Mouse (Mus musculus) limb, embryonic 13.5 days (tissue): ENCODE results near the gene Hist1h2bg. TPM values are rescaled to one million over a fixed set of nuclear protein-coding genes. Genes with fewer than 3 reads are reported as not detected.
"Not testable (repeated sequence)": the region's sequence is repeated elsewhere in the genome, so short reads cannot be mapped to it uniquely, and the experiment has no call there.

ENCODE experiments used
- ATAC-seq: fragments of 200-750 bp; cut with Nextera tagmentation; 2 replicates; pipeline ENCODE4 v1.8.0; 2017; ENCODE audit warnings: low read depth, moderate number of reproducible peaks, moderate TSS enrichment; ENCODE audit not compliant: low FRiP score
- H3K27ac ChIP-seq: fragments of 300-500 bp; sonication (generic); 2 replicates; pipeline ENCODE4 v1.5.1; 2015; ENCODE audit warnings: inconsistent platforms, mild to moderate bottlenecking, moderate library complexity
- H3K27me3 ChIP-seq: fragments of 300-500 bp; sonication (generic); 2 replicates; pipeline ENCODE4 v1.6.1; 2015; ENCODE audit warnings: mild to moderate bottlenecking, inconsistent platforms
- H3K36me3 ChIP-seq: fragments of 300-500 bp; sonication (generic); 2 replicates; pipeline ENCODE4 v1.6.1; 2015; ENCODE audit warnings: inconsistent platforms, mild to moderate bottlenecking, moderate library complexity
- H3K4me1 ChIP-seq: fragments of 300-500 bp; sonication (generic); 2 replicates; pipeline ENCODE4 v1.6.1; 2015; ENCODE audit warnings: inconsistent platforms
- H3K4me2 ChIP-seq: fragments of 300-500 bp; sonication (generic); replicated peaks from 2 replicates; pipeline ENCODE4 v1.6.1; 2015; ENCODE audit warnings: inconsistent platforms, mild to moderate bottlenecking, moderate library complexity
- H3K4me3 ChIP-seq: fragments of 300-500 bp; sonication (generic); 2 replicates; pipeline ENCODE4 v1.5.1; 2015; ENCODE audit warnings: moderate library complexity, mild to moderate bottlenecking, inconsistent platforms
- H3K9ac ChIP-seq: fragments of 300-500 bp; sonication (generic); 2 replicates; pipeline ENCODE4 v1.6.1; 2015; ENCODE audit warnings: mild to moderate bottlenecking, inconsistent platforms
- H3K9me3 ChIP-seq: fragments of 300-500 bp; sonication (generic); 2 replicates; pipeline ENCODE4 v1.6.1; 2016; ENCODE audit warnings: inconsistent platforms
- WGBS: fragments of 180-500 bp; shearing (Covaris S2); methylation state at CpG from one replicate; pipeline ENCODE4 v1.1.7; 2015; 5-methylcytosine and 5-hydroxymethylcytosine counted together
- polyA plus RNA-seq: library from polyadenylated mRNA; unstranded; fragments of >200 nt; fragmentation: Nextera tagmentation; extraction: Ambion mirVana; gene quantifications from 2 replicates; pipeline ENCODE4 v1.2.1, GENCODE M21; 2015

Hist1h2bg gene
- polyA plus RNA-seq, 1 experiment from 2014 or later = 11.2 TPM

DNA sequence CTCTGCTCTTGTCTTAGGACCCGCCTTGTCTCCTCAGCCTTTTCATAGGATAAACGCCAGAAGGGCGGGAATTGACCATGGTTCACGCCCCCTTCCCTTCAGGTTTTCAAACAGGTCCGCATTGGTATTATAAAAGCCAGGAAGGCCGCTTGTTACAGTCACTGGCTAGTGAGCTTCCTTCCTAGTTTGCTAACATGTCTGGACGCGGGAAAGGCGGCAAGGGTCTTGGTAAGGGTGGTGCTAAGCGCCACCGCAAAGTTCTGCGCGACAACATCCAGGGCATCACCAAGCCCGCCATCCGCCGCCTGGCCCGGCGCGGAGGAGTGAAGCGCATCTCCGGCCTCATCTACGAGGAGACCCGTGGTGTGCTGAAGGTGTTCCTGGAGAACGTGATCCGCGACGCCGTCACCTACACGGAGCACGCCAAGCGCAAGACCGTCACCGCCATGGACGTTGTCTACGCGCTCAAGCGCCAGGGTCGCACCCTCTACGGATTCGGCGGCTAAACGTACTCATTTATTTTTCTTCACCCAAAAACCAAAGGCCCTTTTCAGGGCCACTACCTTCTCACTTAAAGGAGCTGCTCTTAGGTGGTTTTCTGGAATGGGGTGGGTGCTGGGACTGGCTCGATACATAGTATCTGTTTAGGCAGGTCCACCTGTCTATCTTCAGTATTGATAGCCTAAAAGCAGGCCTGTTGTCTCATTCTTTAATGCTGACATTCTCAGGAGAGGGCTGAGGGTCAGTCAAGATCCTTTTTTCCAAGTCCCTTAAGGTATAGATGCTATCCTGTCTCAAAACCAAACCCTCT, 10.4 kb downstream of the Hist1h2bg start, which contains the start of gene Hist1h4d:
TSS of gene Hist1h4d (plus strand) at position 191 of the 811 bp plus-strand sequence.
- ATAC-seq = peak; percentile 90
- H3K9me3 ChIP-seq = no peaks in the 10 kb centered on the region
- peak within 1 kb of the TSS; percentile 79 for H3K9ac ChIP-seq
- H3K27me3 ChIP-seq = no peaks in the 10 kb centered on the region
- H3K27ac ChIP-seq = peak within 1 kb of the TSS; percentile 92
- H3K36me3 ChIP-seq = no peaks in the 10 kb centered on the region
- peak within 1 kb of the TSS; percentile 58 for H3K4me3 ChIP-seq
- H3K4me1 ChIP-seq = peaks cover 42% of the 10 kb centered on the region
- H3K4me2 ChIP-seq = peak within 1 kb of the TSS; percentile 87
- under 1% methylated on average over 43 of the region's 43 CpGs for WGBS

GRCm38 (mm10) chr13:23582219-23583056, 11.2 kb downstream of the Hist1h2bg start:
- WGBS = 11% methylated on average over 6 of the region's 6 CpGs
- H3K4me3 ChIP-seq = peak overlapping the region; percentile 58
- H3K27me3 ChIP-seq = no peaks in the 10 kb centered on the region
- peak overlapping the region; percentile 87 for H3K4me2 ChIP-seq
- no peak for ATAC-seq
- H3K4me1 ChIP-seq = peaks cover 37% of the 10 kb centered on the region
- H3K27ac ChIP-seq = peak overlapping the region; percentile 92
- no peaks in the 10 kb centered on the region for H3K36me3 ChIP-seq
- peak overlapping the region; percentile 79 for H3K9ac ChIP-seq
- H3K9me3 ChIP-seq = no peaks in the 10 kb centered on the region

DNA sequence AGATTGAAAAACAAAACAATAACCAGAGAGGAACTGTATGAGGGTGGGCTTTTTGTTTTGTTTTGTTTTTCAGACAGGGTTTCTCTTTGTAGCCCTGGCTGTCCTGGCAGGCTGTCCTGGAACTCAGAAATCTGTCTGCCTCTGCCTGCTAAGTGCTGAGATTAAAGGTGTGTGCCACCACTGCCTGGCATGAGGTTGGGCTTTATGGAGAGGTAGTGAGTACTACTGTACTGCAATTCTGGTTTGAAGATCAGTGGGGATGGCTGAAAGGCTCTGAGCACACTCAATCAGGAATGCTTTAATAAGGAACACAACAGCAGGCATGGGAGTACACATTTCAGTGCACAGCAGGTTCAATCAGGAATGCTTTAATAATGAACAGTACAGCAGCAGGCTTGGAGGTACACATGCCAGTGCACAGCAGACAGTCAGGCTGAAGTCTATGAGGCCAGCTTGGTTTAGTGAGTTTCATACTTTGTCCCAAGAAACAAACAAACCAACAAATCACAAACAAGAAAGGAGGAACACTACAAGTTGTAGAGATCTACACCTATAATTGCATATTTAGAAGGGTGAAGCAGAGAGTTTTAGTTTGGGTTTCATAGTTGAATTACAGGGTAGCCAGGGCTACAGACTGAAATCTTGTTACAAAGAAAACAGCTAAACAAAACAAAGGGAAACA, 12.3 kb downstream of the Hist1h2bg start:
- H3K4me3 ChIP-seq = peak overlapping the region; percentile 19; the same call in 1 of the 2 replicates
- H3K4me2 ChIP-seq = peak overlapping the region; percentile 87

GRCm38 (mm10) chr13:23584331-23584730, 13.1 kb downstream of the Hist1h2bg start:
- ATAC-seq = no peak
- no peaks in the 10 kb centered on the region for H3K36me3 ChIP-seq
- H3K9me3 ChIP-seq = no peaks in the 10 kb centered on the region
- H3K27me3 ChIP-seq = no peaks in the 10 kb centered on the region
- H3K4me2 ChIP-seq = peak overlapping the region; percentile 80
- peak overlapping the region; percentile 72 for H3K9ac ChIP-seq
- H3K4me1 ChIP-seq = peaks cover 37% of the 10 kb centered on the region
- H3K27ac ChIP-seq = peak overlapping the region; percentile 92
- H3K4me3 ChIP-seq = peak overlapping the region; percentile 48

More for the DNA sequence above, 12.3 kb downstream of the Hist1h2bg start:
- Histone ChIP-seq H3K9ac (0 out of 2 replicates have a peak overlapping the region, but pooled peaks have one; percentile 19), H3K27me3 (no peaks in the 10 kb centered on the region), H3K9me3 (no peaks in the 10 kb centered on the region), H3K36me3 (no peaks in the 10 kb centered on the region), H3K27ac (peak overlapping the region; percentile 92), H3K4me1 (peaks cover 37% of the 10 kb centered on the region)
- no peak for ATAC-seq

- no peak for ATAC-seq
- WGBS = under 1% methylated on average over 21 of the region's 21 CpGs
- Histone ChIP-seq H3K4me3 (peak overlapping the region; percentile 48), H3K9ac (peak overlapping the region; percentile 72), H3K4me1 (peaks cover 37% of the 10 kb centered on the region), H3K36me3 (no peaks in the 10 kb centered on the region), H3K4me2 (peak overlapping the region; percentile 80), H3K9me3 (no peaks in the 10 kb centered on the region), H3K27ac (peak overlapping the region; percentile 92), H3K27me3 (no peaks in the 10 kb centered on the region)
Observed at GRCm38 (mm10) chr13:23585029-23585441, 13.8 kb downstream of the Hist1h2bg start.

GRCm38 (mm10) chr13:23585442-23586098, 14.4 kb downstream of the Hist1h2bg start:
- Histone ChIP-seq H3K4me1 (peaks cover 37% of the 10 kb centered on the region), H3K4me3 (peak overlapping the region; percentile 48), H3K4me2 (peak overlapping the region; percentile 80), H3K27ac (peak overlapping the region; percentile 92), H3K9ac (peak overlapping the region; percentile 72)
- H3K9me3 ChIP-seq, H3K27me3 ChIP-seq, H3K36me3 ChIP-seq: not testable (repeated sequence)
- under 1% methylated on average over 28 of the region's 36 CpGs for WGBS
- ATAC-seq = peak; percentile 91

- H3K9me3 ChIP-seq = no peaks in the 10 kb centered on the region
- H3K4me3 ChIP-seq = peak overlapping the region; percentile 48
- 2% methylated on average over 22 of the region's 22 CpGs for WGBS
- no peaks in the 10 kb centered on the region for H3K27me3 ChIP-seq
- no peak for ATAC-seq
- peak overlapping the region; percentile 67 for H3K4me2 ChIP-seq
- peak overlapping the region; percentile 62 for H3K9ac ChIP-seq
- no peaks in the 10 kb centered on the region for H3K36me3 ChIP-seq
- H3K4me1 ChIP-seq = peaks cover 32% of the 10 kb centered on the region
- H3K27ac ChIP-seq = peak overlapping the region; percentile 94
Observed at GRCm38 (mm10) chr13:23586099-23586939, 15.1 kb downstream of the Hist1h2bg start.

DNA sequence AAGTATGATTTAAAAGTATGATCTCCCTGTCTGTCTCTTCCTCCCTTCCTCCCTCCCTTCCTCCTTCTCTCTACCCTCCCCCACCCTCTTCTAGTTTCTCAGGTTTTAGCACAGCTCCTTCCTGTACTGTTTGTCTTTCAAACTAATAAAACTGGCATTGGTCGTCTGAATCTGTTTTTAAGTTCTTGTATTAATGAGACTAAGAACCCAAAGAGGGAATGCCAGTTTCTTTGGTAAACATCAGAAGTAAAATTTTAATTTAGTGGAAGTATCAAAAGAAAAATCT, 15.7 kb downstream of the Hist1h2bg start:
- peak overlapping the region; percentile 67 for H3K4me2 ChIP-seq
- H3K9ac ChIP-seq = peak overlapping the region; percentile 62
- H3K4me3 ChIP-seq = peak overlapping the region; percentile 38
- no peaks in the 10 kb centered on the region for H3K27me3 ChIP-seq
- H3K36me3 ChIP-seq = no peaks in the 10 kb centered on the region
- no peaks in the 10 kb centered on the region for H3K9me3 ChIP-seq
- WGBS = 0% methylated on average over 1 of the region's 1 CpGs
- peak overlapping the region; percentile 94 for H3K27ac ChIP-seq
- peaks cover 31% of the 10 kb centered on the region for H3K4me1 ChIP-seq
- no peak for ATAC-seq

DNA sequence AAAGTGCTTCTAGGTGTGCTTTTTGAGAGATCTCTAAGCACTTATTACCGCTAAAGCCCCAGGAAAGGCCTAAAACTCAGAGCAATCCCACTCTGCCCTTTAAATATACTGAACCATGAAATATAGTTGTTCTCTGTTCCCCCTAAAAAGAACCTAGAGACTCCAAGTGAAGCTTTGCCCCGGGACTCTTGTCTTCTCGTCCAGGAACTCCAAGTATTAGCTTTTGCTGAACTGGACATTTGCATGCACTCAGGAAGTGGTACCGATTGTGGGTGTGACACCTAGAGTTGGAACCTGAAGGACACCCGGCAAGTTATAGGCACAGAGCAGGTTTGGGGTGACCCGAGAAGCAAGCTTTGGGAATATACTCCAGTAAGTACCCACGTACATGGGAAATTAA, 20.0 kb downstream of the Hist1h2bg start:
- Histone ChIP-seq H3K9me3 (no peaks in the 10 kb centered on the region), H3K4me1 (peaks cover 13% of the 10 kb centered on the region), H3K4me3 (no peak overlapping the region), H3K27ac (no peak overlapping the region), H3K4me2 (no peak overlapping the region), H3K9ac (no peak overlapping the region), H3K27me3 (no peaks in the 10 kb centered on the region), H3K36me3 (no peaks in the 10 kb centered on the region)
- ATAC-seq = no peak
- WGBS = 90% methylated on average over 7 of the region's 7 CpGs

- not testable (repeated sequence) for H3K9ac ChIP-seq, H3K9me3 ChIP-seq, H3K4me1 ChIP-seq, H3K36me3 ChIP-seq, H3K27me3 ChIP-seq, H3K4me3 ChIP-seq, H3K27ac ChIP-seq, ATAC-seq, H3K4me2 ChIP-seq
- 80% methylated on average over 7 of the region's 7 CpGs for WGBS
Observed at GRCm38 (mm10) chr13:23591886-23592285, 20.7 kb downstream of the Hist1h2bg start.

DNA sequence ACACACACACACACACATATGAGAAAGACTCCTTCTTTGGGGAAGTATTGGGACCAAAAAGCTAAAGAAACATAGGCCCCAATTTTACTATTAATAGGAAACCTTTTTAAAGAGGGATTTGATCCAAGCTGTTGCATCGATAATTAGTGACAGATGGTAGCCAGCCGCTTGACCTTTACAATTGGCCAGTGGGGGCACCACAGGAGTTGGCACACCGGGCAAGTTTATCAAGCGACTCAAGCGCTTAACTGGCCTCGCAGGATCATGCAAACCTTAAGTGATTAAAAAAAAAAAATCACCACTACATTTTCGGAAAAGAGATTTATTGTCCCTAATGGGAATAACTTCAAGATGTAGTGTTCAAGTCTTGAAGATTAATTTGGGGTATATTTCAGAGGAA, 21.4 kb downstream of the Hist1h2bg start:
- H3K4me1 ChIP-seq = peaks cover 8% of the 10 kb centered on the region
- no peaks in the 10 kb centered on the region for H3K27me3 ChIP-seq
- H3K4me2 ChIP-seq = no peak overlapping the region
- no peak for ATAC-seq
- H3K9me3 ChIP-seq = no peaks in the 10 kb centered on the region
- WGBS = 45% methylated on average over 7 of the region's 7 CpGs
- H3K27ac ChIP-seq = 0 out of 2 replicates have a peak overlapping the region, but pooled peaks have one; percentile 22
- no peak overlapping the region for H3K4me3 ChIP-seq
- H3K36me3 ChIP-seq = no peaks in the 10 kb centered on the region
- H3K9ac ChIP-seq = no peak overlapping the region
